Mouse (Mus musculus): ENCODE measurements around the gene Pacsin2. TPM values are rescaled to one million over a fixed set of nuclear protein-coding genes. Genes with fewer than 3 reads are reported as not detected.

Pacsin2 gene
- polyA plus RNA-seq, 1 experiment: 62.0 TPM

GRCm38 (mm10) chr15:83442495-83443037 lies 21.8 kb downstream of the Pacsin2 start:
- no peak overlapping the region for H3K4me3 ChIP-seq (ENCODE audit: insufficient read depth, low read length)
- H3K4me1 ChIP-seq (ENCODE audit: control insufficient read depth, insufficient read depth, low read length): peaks cover 36% of the 10 kb centered on the region
- TF ChIP-seq POLR2A (IDR thresholded peaks at IDR 0.05; ENCODE audit: low read depth, low read length) (no peak), CTCF (IDR thresholded peaks at IDR 0.05; ENCODE audit: borderline replicate concordance, insufficient read depth, low read length) (no peak)
- no peak overlapping the region for H3K27ac ChIP-seq (ENCODE audit: insufficient read depth, low read length)

- Histone ChIP-seq H3K4me3 (ENCODE audit: insufficient read depth, low read length) (no peak overlapping the region), H3K4me1 (ENCODE audit: control insufficient read depth, insufficient read depth, low read length) (peaks cover 31% of the 10 kb centered on the region), H3K27ac (ENCODE audit: insufficient read depth, low read length) (peak overlapping the region; percentile 55)
- TF ChIP-seq POLR2A (IDR thresholded peaks at IDR 0.05; ENCODE audit: low read depth, low read length) (no peak), CTCF (IDR thresholded peaks at IDR 0.05; ENCODE audit: borderline replicate concordance, insufficient read depth, low read length) (no peak)
Observed at GRCm38 (mm10) chr15:83440726-83441125, 23.7 kb downstream of the Pacsin2 start.

GRCm38 (mm10) chr15:83436541-83436940 lies 27.9 kb downstream of the Pacsin2 start:
- no peak overlapping the region for H3K4me3 ChIP-seq (ENCODE audit: insufficient read depth, low read length)
- H3K27ac ChIP-seq (ENCODE audit: insufficient read depth, low read length): no peak overlapping the region
- TF ChIP-seq CTCF (IDR thresholded peaks at IDR 0.05; ENCODE audit: borderline replicate concordance, insufficient read depth, low read length) (no peak), POLR2A (IDR thresholded peaks at IDR 0.05; ENCODE audit: low read depth, low read length) (no peak)
- H3K4me1 ChIP-seq (ENCODE audit: control insufficient read depth, insufficient read depth, low read length): peaks cover 28% of the 10 kb centered on the region

DNA sequence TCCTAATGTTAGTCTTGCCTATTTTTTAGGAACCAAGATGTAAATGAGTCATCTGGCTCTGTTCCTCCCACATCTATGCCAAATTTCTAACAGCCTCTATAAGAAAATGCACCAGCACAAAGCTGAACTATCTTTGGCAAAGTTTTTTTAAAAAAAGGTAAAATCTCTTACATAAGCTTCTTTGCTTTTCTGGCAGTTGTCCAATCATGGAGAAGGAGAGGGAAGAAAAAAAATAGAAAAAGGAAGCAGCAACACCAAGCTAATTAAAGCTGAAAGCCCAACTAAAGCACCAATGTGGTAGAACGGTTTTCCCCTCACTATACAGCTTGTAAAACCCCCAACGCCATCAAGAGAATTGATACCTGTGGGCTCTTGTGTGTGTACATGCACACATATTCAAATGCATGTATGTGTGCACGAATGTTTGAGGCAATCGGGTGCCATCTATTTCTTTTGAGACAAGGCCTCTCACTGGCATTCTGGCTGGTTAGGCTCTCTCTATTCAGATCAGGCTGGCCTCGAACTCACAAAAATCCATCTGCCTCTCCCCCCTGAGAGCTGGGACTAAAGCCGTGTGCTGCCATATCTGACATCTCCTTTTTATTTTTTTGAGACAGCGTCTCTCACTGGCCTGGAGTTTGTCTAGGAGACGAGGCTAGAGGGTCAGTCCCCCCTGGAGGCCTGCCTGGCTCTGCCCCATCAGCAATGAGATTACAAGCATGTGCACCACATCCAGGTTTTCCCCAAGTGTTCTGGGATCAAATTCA lies 28.9 kb downstream of the Pacsin2 start:
- H3K4me1 ChIP-seq (ENCODE audit: control insufficient read depth, insufficient read depth, low read length): peaks cover 26% of the 10 kb centered on the region
- TF ChIP-seq POLR2A (IDR thresholded peaks at IDR 0.05; ENCODE audit: low read depth, low read length) (no peak), CTCF (IDR thresholded peaks at IDR 0.05; ENCODE audit: borderline replicate concordance, insufficient read depth, low read length) (no peak)
- H3K27ac ChIP-seq (ENCODE audit: insufficient read depth, low read length): no peak overlapping the region
- H3K4me3 ChIP-seq (ENCODE audit: insufficient read depth, low read length): no peak overlapping the region

DNA sequence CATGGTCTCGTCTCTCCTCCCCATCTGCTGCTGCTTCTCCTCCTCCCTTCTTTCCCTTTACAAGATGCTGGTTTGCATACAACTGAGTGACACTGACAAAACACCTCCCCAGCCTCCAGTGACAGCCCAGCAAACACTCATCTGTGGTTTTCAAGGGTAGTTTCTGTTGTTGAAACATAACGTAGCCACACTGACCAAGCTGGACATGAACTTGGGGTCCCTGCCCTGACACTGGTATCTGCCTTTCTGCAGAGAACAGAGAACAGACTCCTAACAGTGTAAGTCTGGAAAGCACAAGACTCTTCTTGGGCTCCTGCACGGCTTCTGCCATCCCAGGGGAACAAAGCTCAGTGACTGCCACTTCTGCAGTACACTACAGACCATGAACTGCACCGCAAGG lies 29.7 kb downstream of the Pacsin2 start:
- TF ChIP-seq POLR2A (IDR thresholded peaks at IDR 0.05; ENCODE audit: low read depth, low read length) (no peak), CTCF (IDR thresholded peaks at IDR 0.05; ENCODE audit: borderline replicate concordance, insufficient read depth, low read length) (no peak)
- peaks cover 21% of the 10 kb centered on the region for H3K4me1 ChIP-seq (ENCODE audit: control insufficient read depth, insufficient read depth, low read length)
- H3K4me3 ChIP-seq (ENCODE audit: insufficient read depth, low read length): no peak overlapping the region
- H3K27ac ChIP-seq (ENCODE audit: insufficient read depth, low read length): peak overlapping the region; percentile 15; the same call in 1 of the 2 replicates

- H3K27ac ChIP-seq (ENCODE audit: insufficient read depth, low read length): peak overlapping the region; percentile 79
- TF ChIP-seq CTCF (IDR thresholded peaks at IDR 0.05; ENCODE audit: borderline replicate concordance, insufficient read depth, low read length) (no peak), POLR2A (IDR thresholded peaks at IDR 0.05; ENCODE audit: low read depth, low read length) (no peak)
- peaks cover 25% of the 10 kb centered on the region for H3K4me1 ChIP-seq (ENCODE audit: control insufficient read depth, insufficient read depth, low read length)
- no peak overlapping the region for H3K4me3 ChIP-seq (ENCODE audit: insufficient read depth, low read length)
Observed at GRCm38 (mm10) chr15:83433344-83433743, 31.1 kb downstream of the Pacsin2 start.

GRCm38 (mm10) chr15:83432231-83433031 lies 32.0 kb downstream of the Pacsin2 start:
- H3K4me3 ChIP-seq (ENCODE audit: insufficient read depth, low read length): 0 out of 2 replicates have a peak overlapping the region, but pooled peaks have one; percentile 6
- peak overlapping the region; percentile 79 for H3K27ac ChIP-seq (ENCODE audit: insufficient read depth, low read length)
- peaks cover 25% of the 10 kb centered on the region for H3K4me1 ChIP-seq (ENCODE audit: control insufficient read depth, insufficient read depth, low read length)
- no peak for TF ChIP-seq CTCF (IDR thresholded peaks at IDR 0.05; ENCODE audit: borderline replicate concordance, insufficient read depth, low read length)
- TF ChIP-seq POLR2A (IDR thresholded peaks at IDR 0.05; ENCODE audit: low read depth, low read length): no peak

- Histone ChIP-seq H3K4me3 (ENCODE audit: insufficient read depth, low read length) (no peak overlapping the region), H3K27ac (ENCODE audit: insufficient read depth, low read length) (peak overlapping the region; percentile 0; the same call in 1 of the 2 replicates), H3K4me1 (ENCODE audit: control insufficient read depth, insufficient read depth, low read length) (peaks cover 28% of the 10 kb centered on the region)
- no peak for TF ChIP-seq CTCF (IDR thresholded peaks at IDR 0.05; ENCODE audit: borderline replicate concordance, insufficient read depth, low read length)
- TF ChIP-seq POLR2A (IDR thresholded peaks at IDR 0.05; ENCODE audit: low read depth, low read length): no peak
Observed at GRCm38 (mm10) chr15:83430986-83431763, 33.2 kb downstream of the Pacsin2 start.

GRCm38 (mm10) chr15:83430419-83430818 lies 34.0 kb downstream of the Pacsin2 start:
- TF ChIP-seq CTCF (IDR thresholded peaks at IDR 0.05; ENCODE audit: borderline replicate concordance, insufficient read depth, low read length) (no peak), POLR2A (IDR thresholded peaks at IDR 0.05; ENCODE audit: low read depth, low read length) (no peak)
- Histone ChIP-seq H3K4me1 (ENCODE audit: control insufficient read depth, insufficient read depth, low read length) (peaks cover 30% of the 10 kb centered on the region), H3K27ac (ENCODE audit: insufficient read depth, low read length) (peak overlapping the region; percentile 21; the same call in 1 of the 2 replicates), H3K4me3 (ENCODE audit: insufficient read depth, low read length) (no peak overlapping the region)

All from embryonic fibroblast, embryonic 13.5 days (primary cell).